Mouse (Mus musculus): ENCODE results near the gene Ptpn13. TPM values are rescaled to one million over a fixed set of nuclear protein-coding genes. Genes with fewer than 3 reads are reported as not detected.
A peak's percentile ranks its signal among the peaks of the same experiment; 100 is the strongest.

The Ptpn13 gene
- total RNA-seq, 4 experiments from 2014 or later: 25.3 to 65.4 (median 41.0) TPM

- peak; percentile 67 for DNase-seq
Observed at GRCm38 (mm10) chr5:103518797-103519468, 93.9 kb downstream of the Ptpn13 start.

DNA sequence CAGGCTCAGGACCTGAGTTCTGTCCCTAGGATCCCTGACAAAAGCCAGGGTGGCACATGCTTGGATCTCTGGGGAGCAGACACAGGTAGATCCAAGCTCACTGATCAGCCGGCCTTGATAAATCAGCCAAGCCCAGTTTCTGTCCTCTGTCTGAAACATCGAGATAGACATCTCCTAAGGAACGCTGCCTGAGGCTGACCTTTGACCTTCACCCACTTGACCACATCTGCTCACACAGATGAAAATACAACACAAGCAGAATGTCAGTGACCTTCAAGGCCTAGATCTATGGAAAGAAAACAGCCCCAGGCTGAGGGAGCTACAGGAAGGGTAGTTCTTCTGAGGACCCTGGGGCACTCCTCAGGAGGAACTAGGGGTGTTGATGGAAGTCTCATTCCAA is 97.4 kb downstream of the Ptpn13 start:
- DNase-seq: no peak

- DNase-seq: no peak
Observed at GRCm38 (mm10) chr5:103526668-103527436, 101.9 kb downstream of the Ptpn13 start.

DNA sequence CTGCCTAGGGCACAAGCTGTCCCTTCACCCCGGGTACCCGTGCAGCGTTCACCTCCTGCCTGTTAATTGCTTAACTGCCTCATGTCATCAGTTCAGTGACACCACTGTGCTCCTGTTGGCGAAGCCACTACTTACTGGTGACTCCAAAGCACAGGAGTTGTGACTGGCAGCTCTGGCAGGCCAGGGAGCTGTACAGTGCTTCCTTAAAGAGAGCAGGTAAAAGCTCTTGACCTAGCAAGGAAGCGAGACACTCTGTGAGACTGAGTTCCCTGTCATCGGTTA is 102.4 kb downstream of the Ptpn13 start:
- DNase-seq: no peak

DNA sequence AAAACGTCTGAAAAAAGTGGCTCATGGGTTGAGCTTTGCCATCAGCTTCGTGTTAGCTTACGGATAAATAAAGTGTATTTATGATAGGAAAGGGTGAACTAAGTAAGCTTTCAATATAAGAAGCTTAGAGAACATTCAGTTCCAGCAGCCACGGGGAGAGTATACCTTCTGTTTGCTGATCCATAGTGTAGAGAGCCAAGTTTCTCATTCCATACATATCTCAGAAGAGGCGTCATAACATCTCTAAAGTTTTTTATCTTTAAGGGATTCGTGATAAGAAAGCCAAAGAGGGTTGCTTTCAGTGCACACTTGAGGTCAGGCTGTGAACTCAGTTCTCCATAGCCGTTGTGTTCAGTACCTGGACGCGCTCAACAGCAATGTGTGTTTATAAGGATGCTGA is 105.2 kb downstream of the Ptpn13 start:
- no peak for DNase-seq

DNA sequence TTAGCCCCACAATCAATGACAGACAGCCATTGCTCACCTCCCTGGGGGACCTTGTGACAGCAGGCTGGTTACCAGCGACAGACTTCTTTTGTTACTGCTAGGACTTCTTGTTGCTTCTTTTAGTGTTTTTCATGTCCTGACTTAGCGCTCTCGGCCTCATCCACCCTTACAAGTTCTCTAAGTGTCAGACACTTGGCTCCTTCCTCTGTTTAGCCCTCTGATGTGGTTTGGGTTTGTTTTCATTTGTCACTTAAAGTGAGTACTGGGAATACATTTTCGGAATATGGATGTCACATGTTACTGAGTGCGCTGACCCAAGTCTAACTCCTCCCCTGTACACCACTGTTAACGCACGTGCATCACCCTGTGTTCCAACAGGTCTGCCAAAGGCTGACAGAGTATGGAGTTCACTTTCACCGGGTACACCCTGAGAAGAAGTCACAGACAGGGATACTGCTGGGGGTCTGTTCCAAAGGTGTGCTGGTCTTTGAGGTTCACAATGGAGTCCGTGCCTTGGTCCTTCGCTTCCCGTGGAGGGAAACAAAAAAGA is 107.9 kb downstream of the Ptpn13 start:
- no peak for DNase-seq

DNA sequence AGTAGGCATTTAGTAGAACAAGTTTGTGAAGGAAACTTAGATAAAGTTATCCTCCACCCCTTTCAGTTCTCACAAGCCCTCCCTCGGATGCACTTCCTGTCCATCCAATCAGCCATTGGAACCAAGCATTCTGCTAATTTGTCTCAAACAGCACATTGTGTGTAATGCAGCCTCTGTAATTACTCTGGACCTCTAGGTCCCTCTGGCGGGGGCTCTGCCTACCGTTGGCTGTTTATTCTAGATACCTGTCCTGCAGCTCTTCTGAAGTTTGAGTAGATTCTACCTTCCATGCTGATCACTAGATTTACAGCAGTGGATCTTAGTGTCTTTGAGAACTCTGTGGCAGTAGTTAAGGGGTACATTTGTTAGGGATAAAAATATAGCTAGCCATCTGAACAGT is 109.5 kb downstream of the Ptpn13 start:
- no peak for DNase-seq

DNA sequence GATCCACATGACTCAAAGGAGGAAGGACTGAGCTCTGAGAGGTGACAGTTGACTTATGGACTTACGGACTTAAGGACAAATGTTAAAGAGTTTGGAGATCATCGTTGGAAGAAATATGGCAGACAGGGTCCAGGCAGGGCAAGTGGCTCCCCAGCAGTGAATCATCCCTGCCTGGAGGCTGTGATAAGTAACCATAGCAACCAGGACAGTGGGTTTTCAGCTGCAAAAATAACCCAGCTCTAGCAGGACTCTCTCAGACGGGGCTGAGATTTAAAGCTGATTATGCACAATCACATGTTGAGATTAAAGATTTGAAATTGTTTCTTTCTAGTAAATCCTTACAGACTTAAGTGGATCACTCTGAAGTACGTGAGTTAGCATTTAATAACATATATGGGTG is 112.4 kb downstream of the Ptpn13 start:
- no peak for DNase-seq

- no peak for DNase-seq
Observed at GRCm38 (mm10) chr5:103540612-103541011, 115.6 kb downstream of the Ptpn13 start.

- no peak for DNase-seq
Observed at GRCm38 (mm10) chr5:103541136-103541535, 116.1 kb downstream of the Ptpn13 start.

- no peak for DNase-seq
Observed at GRCm38 (mm10) chr5:103541542-103541941, 116.5 kb downstream of the Ptpn13 start.

- DNase-seq: no peak
Observed at GRCm38 (mm10) chr5:103545381-103546000, 120.5 kb downstream of the Ptpn13 start.

DNA sequence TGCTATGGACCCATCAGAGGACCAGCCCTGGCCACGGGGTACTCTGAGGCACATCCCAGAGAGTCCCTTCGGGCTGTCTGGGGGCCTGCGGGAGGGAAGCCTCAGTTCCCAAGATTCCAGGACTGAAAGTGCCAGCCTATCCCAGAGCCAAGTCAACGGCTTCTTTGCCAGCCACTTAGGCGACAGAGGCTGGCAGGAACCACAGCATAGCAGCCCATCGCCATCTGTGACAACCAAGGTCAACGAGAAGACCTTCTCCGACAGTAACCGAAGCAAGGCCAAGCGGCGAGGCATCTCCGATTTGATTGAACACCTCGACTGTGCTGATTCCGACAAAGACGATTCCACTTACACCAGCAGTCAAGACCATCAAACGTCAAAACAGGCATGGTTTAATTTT is 129.8 kb downstream of the Ptpn13 start:
- DNase-seq: no peak

DNA sequence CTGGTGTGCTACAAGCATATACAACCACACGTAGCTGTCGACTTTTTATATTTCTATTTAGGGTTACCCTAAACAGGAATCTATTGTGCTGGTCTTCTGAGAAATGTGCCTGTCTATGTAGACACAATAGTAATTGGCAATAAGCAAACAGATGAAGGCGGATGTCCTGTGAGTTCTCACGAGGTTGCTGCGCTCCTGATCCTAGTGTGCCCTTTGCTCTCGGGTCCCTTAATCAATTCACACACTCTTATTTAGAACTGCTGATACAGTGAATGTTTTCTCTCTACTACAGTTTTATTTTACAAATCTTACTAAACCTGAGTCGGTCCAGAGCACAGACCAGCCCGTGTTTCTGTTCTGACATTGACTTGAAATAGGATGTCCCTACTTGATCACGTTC is 135.6 kb downstream of the Ptpn13 start:
- no peak for DNase-seq

GRCm38 (mm10) chr5:103568034-103568433 is 143.0 kb downstream of the Ptpn13 start:
- no peak for DNase-seq

DNA sequence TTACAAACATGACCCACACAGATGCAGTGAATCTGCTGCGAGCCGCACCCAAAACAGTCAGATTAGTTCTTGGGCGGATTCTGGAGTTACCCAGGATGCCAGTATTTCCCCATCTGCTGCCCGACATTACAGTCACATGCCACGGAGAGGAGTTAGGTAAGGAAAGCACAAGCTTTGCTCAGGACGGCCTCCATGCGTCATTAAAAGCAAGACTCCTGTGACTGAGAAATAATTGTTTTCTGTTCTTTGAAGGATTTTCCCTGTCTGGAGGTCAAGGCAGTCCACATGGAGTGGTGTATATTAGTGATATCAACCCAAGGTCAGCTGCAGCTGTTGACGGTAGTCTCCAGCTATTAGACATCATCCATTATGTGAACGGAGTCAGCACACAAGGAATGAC is 144.5 kb downstream of the Ptpn13 start:
- DNase-seq: peak; percentile 54

DNA sequence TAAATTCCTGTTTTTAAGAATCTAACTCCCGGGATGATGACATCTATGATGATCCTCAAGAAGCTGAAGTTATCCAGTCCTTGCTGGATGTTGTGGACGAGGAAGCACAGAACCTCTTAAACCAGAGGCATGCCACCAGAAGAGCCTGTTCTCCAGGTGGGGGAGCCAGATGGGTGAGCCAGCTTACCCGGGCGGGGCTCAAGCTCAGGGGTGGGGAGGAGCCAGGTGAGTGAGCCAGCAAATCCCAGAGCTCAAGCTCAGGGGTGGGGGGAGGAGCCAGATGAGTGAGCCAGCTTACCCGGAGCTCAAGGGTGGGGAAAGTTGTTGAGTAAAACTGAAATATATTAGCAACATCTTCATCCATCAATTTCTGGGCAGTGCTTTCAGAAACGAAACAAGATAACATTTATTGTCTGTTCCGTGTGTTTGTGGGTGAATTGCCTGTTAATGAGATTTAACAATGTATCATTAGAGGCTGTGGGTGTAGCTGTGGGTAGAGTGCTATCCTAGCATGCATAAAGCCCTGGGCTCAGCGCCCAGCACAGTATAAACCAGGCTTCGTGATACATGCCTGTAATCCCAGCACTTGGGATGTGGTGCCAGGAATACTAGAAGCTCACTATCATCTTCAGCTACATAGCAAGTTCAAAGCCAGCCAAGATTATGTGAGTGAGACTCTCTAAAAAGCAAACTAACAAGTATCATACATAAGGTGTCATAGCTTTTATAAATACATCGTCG is 154.9 kb downstream of the Ptpn13 start:
- DNase-seq: no peak

GRCm38 (mm10) chr5:103587219-103587618 is 162.2 kb downstream of the Ptpn13 start:
- DNase-seq: peak; percentile 14

GRCm38 (mm10) chr5:103591846-103592245 is 166.9 kb downstream of the Ptpn13 start:
- DNase-seq: no peak

DNA sequence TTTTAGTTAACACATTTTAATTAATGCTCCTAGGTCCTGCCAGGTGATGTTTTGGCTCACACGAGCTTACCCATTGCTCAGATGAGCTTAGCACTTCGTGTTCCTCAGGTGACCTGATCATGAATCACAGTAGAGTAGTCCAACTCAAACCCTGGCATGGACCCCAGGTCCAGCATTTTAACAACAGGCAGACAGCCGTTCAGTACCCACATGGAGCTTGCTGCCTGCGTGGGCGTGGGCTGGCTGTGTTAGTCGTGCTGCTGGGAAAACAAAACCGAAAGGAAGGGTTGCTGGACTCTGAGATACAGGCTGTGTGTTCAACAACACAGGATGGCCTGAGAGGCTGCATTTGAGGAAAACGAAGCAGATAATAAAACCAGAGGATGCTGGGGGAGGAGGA is 167.7 kb downstream of the Ptpn13 start:
- no peak for DNase-seq

GRCm38 (mm10) chr5:103593575-103593974 is 168.6 kb downstream of the Ptpn13 start:
- DNase-seq: no peak

DNA sequence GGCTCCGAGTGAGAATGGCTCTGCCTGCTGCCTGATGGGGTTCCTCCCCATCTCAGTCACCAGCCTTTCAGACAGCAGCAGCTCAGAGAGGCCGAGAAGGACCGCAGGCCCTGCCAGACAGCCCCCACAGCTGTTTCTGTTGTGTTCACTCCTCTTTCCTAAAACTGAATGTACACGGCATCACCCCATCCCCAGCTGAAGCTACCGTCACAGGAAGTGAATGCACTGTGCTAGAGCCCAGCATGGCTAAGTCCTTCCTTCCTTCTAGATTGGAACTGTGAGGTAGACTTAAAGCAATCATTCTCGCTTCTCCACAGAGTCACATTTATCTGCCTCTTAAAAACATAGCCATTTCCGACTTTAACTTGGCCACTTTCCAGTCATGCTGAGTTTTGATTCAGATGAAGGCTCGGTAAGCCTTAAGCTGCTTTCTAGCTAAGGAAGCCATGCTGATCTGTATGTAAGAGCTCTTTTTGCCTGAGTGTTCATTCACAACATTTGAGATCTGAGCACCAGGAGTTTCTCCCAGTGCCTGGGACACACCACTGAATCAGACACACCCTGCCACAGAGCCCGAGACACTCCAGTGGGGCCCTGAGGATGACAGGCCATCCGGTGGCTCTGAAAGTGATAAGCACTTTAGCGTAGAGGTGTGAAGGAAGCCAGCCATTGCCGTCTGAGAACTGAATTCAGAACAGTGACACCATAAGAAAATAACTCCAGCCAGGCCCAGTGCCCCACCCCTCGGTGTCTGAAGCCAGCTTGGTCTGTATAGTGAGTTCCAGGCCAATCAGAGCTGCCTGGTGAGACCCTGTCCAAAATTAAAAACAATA is 170.6 kb downstream of the Ptpn13 start:
- DNase-seq: no peak
